Mouse (Mus musculus): Measurements from ENCODE around the gene Triobp. TPM values are rescaled to one million over a fixed set of nuclear protein-coding genes. Genes with fewer than 3 reads are reported as not detected.

The Triobp gene
- polyA plus RNA-seq, 1 experiment, result 56.3 TPM

DNA sequence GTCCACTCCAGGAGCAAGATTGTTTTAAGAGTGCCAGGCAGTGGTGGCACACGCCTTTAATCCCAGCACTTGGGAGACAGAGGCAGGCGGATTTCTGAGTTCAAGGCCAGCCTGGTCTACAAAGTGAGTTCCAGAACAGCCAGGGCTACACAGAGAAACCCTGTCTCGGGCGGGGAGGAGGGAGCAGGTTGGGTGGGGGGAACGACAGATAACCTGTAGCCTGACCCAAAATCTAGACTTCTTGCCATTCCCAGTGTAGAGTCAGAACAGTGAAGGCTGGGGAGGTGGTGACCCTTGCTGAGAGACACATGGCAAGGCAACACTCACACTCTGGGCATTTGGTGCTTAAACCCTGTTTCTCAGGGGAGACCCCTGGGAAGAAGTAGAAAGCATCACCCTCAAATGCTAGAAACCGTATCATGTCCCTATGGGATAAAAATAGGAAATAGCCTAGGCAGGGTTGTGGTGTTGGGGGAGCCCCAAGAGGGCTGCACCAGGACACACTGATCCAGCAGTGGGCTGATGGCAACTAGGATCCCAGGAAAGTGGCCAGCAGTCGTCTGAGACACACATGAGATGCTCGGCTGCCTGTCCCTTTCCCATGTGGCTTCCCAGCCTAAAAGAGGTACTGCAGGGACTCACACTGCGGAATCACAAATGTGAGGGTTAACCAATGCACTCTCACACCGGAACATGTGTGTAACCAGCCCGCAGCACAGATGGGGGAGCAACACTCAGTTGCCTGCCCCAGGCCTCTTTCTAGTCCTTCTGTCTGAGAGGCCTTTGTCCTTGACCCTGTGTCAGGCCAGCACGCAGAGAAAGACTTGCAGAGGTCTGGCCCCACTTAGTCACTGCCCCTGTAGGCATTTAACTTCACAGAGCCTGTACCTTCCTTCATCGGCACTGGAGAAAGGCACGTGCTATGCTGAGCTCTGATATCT, 41.9 kb downstream of the Triobp start:
- DNase-seq, result no peak
- 85% methylated on average over 14 of the region's 14 CpGs for WGBS
- Histone ChIP-seq H3K4me1 (ENCODE audit: control insufficient read depth, insufficient read depth, low read length) (peaks cover 3% of the 10 kb centered on the region), H3K4me3 (replicated peaks; ENCODE audit: extremely low read depth, low read depth, low read length) (no peak overlapping the region)
- TF ChIP-seq CTCF (IDR thresholded peaks at IDR 0.05; ENCODE audit: insufficient read depth, low read length), result no peak
- TF ChIP-seq POLR2A (IDR thresholded peaks at IDR 0.05; ENCODE audit: borderline replicate concordance, extremely low read depth, low read depth, low read length), result no peak

DNA sequence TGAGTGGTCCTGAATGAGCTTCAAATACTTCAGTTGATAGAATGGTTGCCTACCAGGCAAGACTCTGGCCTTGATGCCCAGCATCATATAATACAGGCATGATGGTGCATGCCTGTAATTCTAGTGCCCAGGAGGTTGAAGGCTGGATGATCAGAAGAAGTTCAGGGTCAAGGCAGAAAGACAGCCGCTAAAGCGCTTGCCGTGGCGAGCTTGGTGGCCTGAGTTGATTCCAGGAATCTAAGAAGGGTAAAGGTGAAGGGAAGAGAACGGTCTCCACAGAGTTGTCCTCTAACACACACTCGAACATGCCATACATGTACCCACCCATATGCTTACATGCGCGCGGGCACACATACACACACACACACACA, 42.6 kb downstream of the Triobp start:
- DNase-seq, result no peak
- WGBS, result 95% methylated on average over 9 of the region's 9 CpGs
- Histone ChIP-seq H3K4me3 (replicated peaks; ENCODE audit: extremely low read depth, low read depth, low read length) (no peak overlapping the region), H3K4me1 (ENCODE audit: control insufficient read depth, insufficient read depth, low read length) (no peaks in the 10 kb centered on the region; the same call in 1 of the 2 replicates)
- no peak for TF ChIP-seq CTCF (IDR thresholded peaks at IDR 0.05; ENCODE audit: insufficient read depth, low read length)
- TF ChIP-seq POLR2A (IDR thresholded peaks at IDR 0.05; ENCODE audit: borderline replicate concordance, extremely low read depth, low read depth, low read length), result no peak

DNA sequence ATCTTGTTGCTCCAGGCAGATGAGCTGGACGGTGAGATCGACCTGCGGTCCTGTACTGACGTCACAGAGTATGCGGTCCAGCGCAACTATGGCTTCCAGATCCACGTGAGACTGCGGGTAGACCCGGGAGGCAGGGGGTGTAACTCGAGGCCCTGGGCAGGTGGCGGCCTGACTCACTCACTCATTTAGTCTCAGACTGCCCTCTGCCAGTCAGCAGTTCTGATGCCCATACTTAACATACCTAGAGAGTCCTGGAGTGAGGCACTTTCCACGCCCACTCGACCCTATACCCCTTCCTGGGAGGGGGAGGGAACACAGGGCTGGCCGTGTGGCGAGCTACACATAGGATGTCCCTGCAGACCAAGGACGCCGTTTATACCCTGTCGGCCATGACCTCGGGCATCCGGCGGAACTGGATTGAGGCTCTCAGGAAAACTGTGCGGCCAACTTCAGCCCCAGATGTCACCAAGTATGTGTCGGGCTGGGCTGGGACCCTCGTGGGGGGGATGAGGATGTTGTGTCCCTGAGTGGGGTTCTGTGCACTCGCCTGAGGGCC, 43.5 kb downstream of the Triobp start:
- 92% methylated on average over 25 of the region's 25 CpGs for WGBS
- no peak for TF ChIP-seq POLR2A (IDR thresholded peaks at IDR 0.05; ENCODE audit: borderline replicate concordance, extremely low read depth, low read depth, low read length)
- no peak for TF ChIP-seq CTCF (IDR thresholded peaks at IDR 0.05; ENCODE audit: insufficient read depth, low read length)
- DNase-seq, result no peak
- Histone ChIP-seq H3K4me1 (ENCODE audit: control insufficient read depth, insufficient read depth, low read length) (no peaks in the 10 kb centered on the region; the same call in 1 of the 2 replicates), H3K4me3 (replicated peaks; ENCODE audit: extremely low read depth, low read depth, low read length) (no peak overlapping the region)

DNA sequence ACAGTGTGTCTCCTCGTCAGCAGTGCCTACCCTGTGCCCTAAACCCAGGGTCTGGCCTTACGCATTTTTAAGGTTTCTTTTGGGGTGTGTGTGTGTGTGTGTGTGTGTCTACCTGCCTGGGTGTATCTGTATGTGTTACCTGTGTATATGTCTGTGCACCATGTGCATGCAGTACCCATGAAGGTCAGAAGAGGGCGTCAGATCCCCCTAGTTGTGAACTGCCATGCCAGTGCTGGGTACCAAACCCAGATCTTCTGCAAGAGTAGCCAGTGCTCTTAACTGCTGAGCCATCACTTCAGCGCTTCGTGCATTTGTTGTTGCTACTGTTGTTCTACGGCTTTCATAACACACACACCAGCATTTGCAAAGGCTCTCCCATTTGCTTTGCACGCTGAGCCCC, 44.7 kb downstream of the Triobp start:
- Histone ChIP-seq H3K4me1 (ENCODE audit: control insufficient read depth, insufficient read depth, low read length) (no peaks in the 10 kb centered on the region; the same call in 1 of the 2 replicates), H3K4me3 (replicated peaks; ENCODE audit: extremely low read depth, low read depth, low read length) (no peak overlapping the region)
- no peak for DNase-seq
- WGBS, result 88% methylated on average over 7 of the region's 7 CpGs
- TF ChIP-seq POLR2A (IDR thresholded peaks at IDR 0.05; ENCODE audit: borderline replicate concordance, extremely low read depth, low read depth, low read length) (no peak), CTCF (IDR thresholded peaks at IDR 0.05; ENCODE audit: insufficient read depth, low read length) (no peak)

DNA sequence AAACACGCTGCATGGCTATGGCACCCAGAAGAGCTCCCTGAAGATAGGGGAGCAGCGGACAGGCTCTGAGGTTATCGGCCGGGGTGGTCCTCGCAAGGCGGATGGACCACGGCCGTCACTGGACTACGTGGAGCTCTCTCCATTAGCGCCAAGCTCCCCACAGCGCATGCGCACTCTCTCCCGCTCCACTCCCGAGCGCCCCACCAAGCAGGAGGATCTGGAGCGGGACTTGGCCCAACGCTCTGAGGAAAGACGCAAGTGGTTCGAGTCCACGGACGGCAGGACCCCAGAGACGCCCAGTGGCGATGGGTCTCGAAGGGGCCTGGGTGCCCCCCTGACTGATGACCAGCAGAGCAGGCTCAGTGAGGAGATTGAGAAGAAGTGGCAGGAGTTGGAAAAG, 45.4 kb downstream of the Triobp start:
- Histone ChIP-seq H3K4me1 (ENCODE audit: control insufficient read depth, insufficient read depth, low read length) (no peaks in the 10 kb centered on the region; the same call in 1 of the 2 replicates), H3K4me3 (replicated peaks; ENCODE audit: extremely low read depth, low read depth, low read length) (no peak overlapping the region)
- TF ChIP-seq POLR2A (IDR thresholded peaks at IDR 0.05; ENCODE audit: borderline replicate concordance, extremely low read depth, low read depth, low read length) (no peak), CTCF (IDR thresholded peaks at IDR 0.05; ENCODE audit: insufficient read depth, low read length) (no peak)
- no peak for DNase-seq
- WGBS, result 95% methylated on average over 24 of the region's 24 CpGs

DNA sequence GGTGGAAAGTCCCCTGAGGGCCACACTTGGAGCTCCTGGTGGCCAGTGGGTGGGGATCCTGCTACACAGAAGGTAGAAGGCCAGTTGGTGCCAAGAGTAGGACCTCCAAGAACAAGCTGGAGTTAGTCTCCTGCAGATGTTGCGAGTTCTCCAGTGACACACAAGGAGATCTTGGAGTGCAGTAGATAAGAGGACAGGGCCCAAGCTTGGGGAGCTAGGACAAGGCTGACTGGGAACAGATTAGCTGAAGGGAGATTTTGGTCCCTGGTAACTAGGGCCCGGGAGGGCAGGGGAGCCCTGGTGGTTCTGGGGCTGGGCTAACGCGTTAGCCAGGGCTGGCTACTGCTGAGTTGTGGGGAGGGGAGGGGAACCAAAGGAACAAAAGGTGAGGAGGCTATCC, 48.4 kb downstream of the Triobp start:
- Histone ChIP-seq H3K4me3 (replicated peaks; ENCODE audit: extremely low read depth, low read depth, low read length) (no peak overlapping the region), H3K4me1 (ENCODE audit: control insufficient read depth, insufficient read depth, low read length) (no peaks in the 10 kb centered on the region)
- TF ChIP-seq CTCF (IDR thresholded peaks at IDR 0.05; ENCODE audit: insufficient read depth, low read length) (no peak), POLR2A (IDR thresholded peaks at IDR 0.05; ENCODE audit: borderline replicate concordance, extremely low read depth, low read depth, low read length) (no peak)
- WGBS, result 94% methylated on average over 4 of the region's 4 CpGs
- no peak for DNase-seq

DNA sequence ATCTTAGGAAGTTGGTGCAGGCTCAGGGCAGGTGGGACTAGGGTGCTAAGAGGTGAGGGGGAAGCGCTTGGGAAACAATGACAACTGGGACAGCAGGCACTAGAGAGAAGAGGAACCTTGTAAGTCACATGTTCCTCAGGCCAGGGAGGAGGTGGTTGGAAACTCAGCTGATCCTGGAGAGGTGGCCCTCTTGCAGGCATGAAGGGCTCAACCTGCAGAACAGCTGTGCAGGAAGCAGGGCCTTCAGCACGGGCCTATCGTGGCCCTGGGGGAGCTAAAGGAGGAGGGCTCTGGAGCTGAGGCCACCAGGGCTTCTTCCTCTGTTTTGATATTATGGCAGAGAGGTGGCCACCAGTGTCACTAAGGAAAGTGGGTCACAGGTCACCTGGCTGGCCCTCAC, 49.1 kb downstream of the Triobp start:
- H3K4me1 ChIP-seq (ENCODE audit: control insufficient read depth, insufficient read depth, low read length), result no peaks in the 10 kb centered on the region
- WGBS, result 62% methylated on average over 3 of the region's 3 CpGs
- no peak overlapping the region for H3K4me3 ChIP-seq (replicated peaks; ENCODE audit: extremely low read depth, low read depth, low read length)
- no peak for DNase-seq
- TF ChIP-seq POLR2A (IDR thresholded peaks at IDR 0.05; ENCODE audit: borderline replicate concordance, extremely low read depth, low read depth, low read length) (no peak), CTCF (IDR thresholded peaks at IDR 0.05; ENCODE audit: insufficient read depth, low read length) (no peak)

DNA sequence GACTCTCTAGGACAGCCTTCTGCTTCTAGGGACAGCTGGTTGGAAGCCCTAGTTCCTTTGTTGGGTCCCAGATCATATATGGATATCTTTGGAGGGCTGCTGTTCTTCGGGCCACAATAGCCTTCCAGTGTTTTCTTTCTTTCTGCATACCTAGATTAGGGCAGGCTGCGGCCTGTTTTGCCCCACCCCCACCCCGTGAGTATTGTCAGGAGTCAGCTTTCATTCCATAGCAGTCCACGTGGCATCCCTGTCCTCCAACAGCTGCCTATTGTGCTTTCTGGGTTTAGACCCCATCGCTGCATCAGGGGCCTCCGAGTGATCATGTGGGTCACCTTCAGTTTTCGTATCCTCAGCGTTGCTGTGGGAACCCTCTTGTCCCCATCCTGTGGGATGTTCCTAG, 50.8 kb downstream of the Triobp start:
- H3K4me3 ChIP-seq (replicated peaks; ENCODE audit: extremely low read depth, low read depth, low read length), result no peak overlapping the region
- DNase-seq, result no peak
- no peaks in the 10 kb centered on the region for H3K4me1 ChIP-seq (ENCODE audit: control insufficient read depth, insufficient read depth, low read length)
- 68% methylated on average over 8 of the region's 8 CpGs for WGBS
- TF ChIP-seq CTCF (IDR thresholded peaks at IDR 0.05; ENCODE audit: insufficient read depth, low read length), result no peak
- no peak for TF ChIP-seq POLR2A (IDR thresholded peaks at IDR 0.05; ENCODE audit: borderline replicate concordance, extremely low read depth, low read depth, low read length)

DNA sequence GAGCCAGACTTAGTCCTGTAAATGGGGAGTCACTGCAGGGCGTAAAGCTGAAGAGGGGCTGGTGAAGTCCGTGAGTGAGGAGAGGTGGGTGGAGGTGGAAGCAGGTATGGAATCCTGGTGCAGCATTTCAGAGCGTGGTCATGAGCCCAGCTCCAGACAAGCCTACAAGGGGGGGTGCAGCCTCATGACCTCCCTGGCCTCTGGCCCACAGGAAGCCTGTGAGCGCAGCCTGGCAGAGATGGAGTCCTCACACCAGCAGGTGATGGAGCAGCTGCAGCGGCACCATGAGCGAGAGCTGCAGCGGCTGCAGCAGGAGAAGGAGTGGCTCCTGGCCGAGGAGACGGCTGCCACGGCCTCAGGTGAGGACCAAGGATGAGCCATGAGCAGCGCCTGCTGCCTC, 52.1 kb downstream of the Triobp start:
- TF ChIP-seq CTCF (IDR thresholded peaks at IDR 0.05; ENCODE audit: insufficient read depth, low read length), result no peak
- no peak for TF ChIP-seq POLR2A (IDR thresholded peaks at IDR 0.05; ENCODE audit: borderline replicate concordance, extremely low read depth, low read depth, low read length)
- 82% methylated on average over 11 of the region's 11 CpGs for WGBS

DNA sequence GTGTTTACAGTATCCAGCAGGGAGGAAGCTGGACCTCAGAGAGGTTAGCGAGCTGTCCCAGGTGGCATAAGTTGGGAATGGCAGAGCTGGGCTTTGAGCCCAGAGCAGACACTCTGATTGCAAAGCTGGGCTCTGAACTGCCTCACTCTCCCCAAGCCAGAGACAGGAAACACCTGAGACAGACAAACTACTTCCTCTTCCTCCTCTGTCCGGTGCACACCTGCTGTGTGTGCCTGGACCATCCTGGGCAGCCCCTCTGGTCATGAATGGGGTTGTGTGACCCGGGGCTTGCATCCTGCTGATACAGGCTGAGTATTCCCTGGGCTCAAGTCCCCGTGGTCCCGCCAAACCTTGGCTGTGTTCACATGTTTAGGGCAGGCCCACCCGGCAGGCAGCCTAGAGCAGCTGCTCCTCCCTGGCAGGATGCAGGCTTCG, 52.9 kb downstream of the Triobp start:
- TF ChIP-seq POLR2A (IDR thresholded peaks at IDR 0.05; ENCODE audit: borderline replicate concordance, extremely low read depth, low read depth, low read length) (no peak), CTCF (IDR thresholded peaks at IDR 0.05; ENCODE audit: insufficient read depth, low read length) (no peak)
- WGBS, result 55% methylated on average over 7 of the region's 7 CpGs
- DNase-seq, result no peak
- Histone ChIP-seq H3K4me3 (replicated peaks; ENCODE audit: extremely low read depth, low read depth, low read length) (no peak overlapping the region), H3K4me1 (ENCODE audit: control insufficient read depth, insufficient read depth, low read length) (no peaks in the 10 kb centered on the region)

More for the DNA sequence above, 52.1 kb downstream of the Triobp start:
- Histone ChIP-seq H3K4me1 (ENCODE audit: control insufficient read depth, insufficient read depth, low read length) (no peaks in the 10 kb centered on the region), H3K4me3 (replicated peaks; ENCODE audit: extremely low read depth, low read depth, low read length) (no peak overlapping the region)
- DNase-seq, result no peak
